Mouse (Mus musculus) intestine, embryonic 16.5 days (tissue): Measurements from ENCODE around the gene Ndufv2. TPM values are rescaled to one million over a fixed set of nuclear protein-coding genes. Genes with fewer than 3 reads are reported as not detected.

Source experiments
- ATAC-seq: fragments of 200-750 bp; cut with Nextera tagmentation; 2 replicates; pipeline ENCODE4 v1.8.0; 2017; ENCODE audit warnings: moderate TSS enrichment, moderate library complexity
- H3K27ac ChIP-seq: fragments of 300-500 bp; sonication (generic); 2 replicates; pipeline ENCODE4 v1.5.1; 2014; ENCODE audit warnings: mild to moderate bottlenecking, low read length
- H3K27me3 ChIP-seq: fragments of 300-500 bp; sonication (generic); replicated peaks from 2 replicates; pipeline ENCODE4 v1.6.1; 2014; ENCODE audit warnings: low read length, control low read depth, mixed read lengths; ENCODE audit not compliant: control insufficient read depth, insufficient read depth
- H3K36me3 ChIP-seq: fragments of 300-500 bp; sonication (generic); 2 replicates; pipeline ENCODE4 v1.6.1; 2014; ENCODE audit warnings: low read length, control low read depth; ENCODE audit not compliant: control insufficient read depth, insufficient read depth
- H3K4me1 ChIP-seq: fragments of 300-500 bp; sonication (generic); 2 replicates; pipeline ENCODE4 v1.6.1; 2014; ENCODE audit warnings: low read length, control low read depth, mixed read lengths; ENCODE audit not compliant: control insufficient read depth, insufficient read depth
- H3K4me2 ChIP-seq: fragments of 300-500 bp; sonication (generic); 2 replicates; pipeline ENCODE4 v1.6.1; 2014; ENCODE audit warnings: low read depth, low read length, control low read depth
- H3K4me3 ChIP-seq: fragments of 300-500 bp; sonication (generic); 2 replicates; pipeline ENCODE4 v1.5.1; 2014; ENCODE audit warnings: mild to moderate bottlenecking, low read length
- H3K9ac ChIP-seq: fragments of 300-500 bp; sonication (generic); 2 replicates; pipeline ENCODE4 v1.6.1; 2014; ENCODE audit warnings: low read depth, low read length
- H3K9me3 ChIP-seq: fragments of 300-500 bp; sonication (generic); 2 replicates; pipeline ENCODE4 v1.6.1; 2016; ENCODE audit warnings: low read length, control low read depth; ENCODE audit not compliant: control insufficient read depth
- WGBS: fragments of 180-500 bp; shearing (Covaris S2); extraction: QIAGEN DNeasy Blood & Tissue Kit; methylation state at CpG from one replicate; pipeline ENCODE4 v1.1.7; 2014; 5-methylcytosine and 5-hydroxymethylcytosine counted together
- polyA plus RNA-seq: library from polyadenylated mRNA; unstranded; fragments of >200 nt; fragmentation: Nextera tagmentation; extraction: Ambion mirVana; gene quantifications from 2 replicates; pipeline ENCODE4 v1.2.1, GENCODE M21; 2015

Gene Ndufv2
- polyA plus RNA-seq, 1 experiment from 2014 or later, result 463 TPM

- H3K36me3 ChIP-seq, result no peaks in the 10 kb centered on the region; the same call in 1 of the 2 replicates
- H3K4me3 ChIP-seq, result no peak overlapping the region
- no peaks in the 10 kb centered on the region for H3K9me3 ChIP-seq
- no peak overlapping the region for H3K27ac ChIP-seq
- no peaks in the 10 kb centered on the region for H3K4me1 ChIP-seq
- H3K4me2 ChIP-seq, result no peak overlapping the region
- ATAC-seq, result no peak
- H3K9ac ChIP-seq, result no peak overlapping the region
- 93% methylated on average over 2 of the region's 2 CpGs for WGBS
- H3K27me3 ChIP-seq, result no peaks in the 10 kb centered on the region
Measured at GRCm38 (mm10) chr17:66092065-66092464, 9.3 kb downstream of the Ndufv2 start.

- WGBS, result 79% methylated on average over 2 of the region's 2 CpGs
- no peaks in the 10 kb centered on the region for H3K9me3 ChIP-seq
- H3K4me1 ChIP-seq, result no peaks in the 10 kb centered on the region
- H3K36me3 ChIP-seq, result no peaks in the 10 kb centered on the region; the same call in 1 of the 2 replicates
- ATAC-seq, result no peak
- H3K27me3 ChIP-seq, result no peaks in the 10 kb centered on the region
- no peak overlapping the region for H3K4me2 ChIP-seq
- no peak overlapping the region for H3K4me3 ChIP-seq
- H3K9ac ChIP-seq, result no peak overlapping the region
- no peak overlapping the region for H3K27ac ChIP-seq
Measured at GRCm38 (mm10) chr17:66091392-66091791, 10.0 kb downstream of the Ndufv2 start.

GRCm38 (mm10) chr17:66090251-66090650, 11.1 kb downstream of the Ndufv2 start:
- ATAC-seq, result no peak
- Histone ChIP-seq H3K4me3 (no peak overlapping the region), H3K4me2 (no peak overlapping the region), H3K27ac (no peak overlapping the region), H3K27me3 (no peaks in the 10 kb centered on the region), H3K4me1 (no peaks in the 10 kb centered on the region), H3K9ac (no peak overlapping the region), H3K9me3 (no peaks in the 10 kb centered on the region), H3K36me3 (no peaks in the 10 kb centered on the region; the same call in 1 of the 2 replicates)

GRCm38 (mm10) chr17:66085038-66085437, 16.3 kb downstream of the Ndufv2 start:
- Histone ChIP-seq H3K36me3 (no peaks in the 10 kb centered on the region; the same call in 1 of the 2 replicates), H3K4me1 (no peaks in the 10 kb centered on the region), H3K27me3 (no peaks in the 10 kb centered on the region), H3K27ac (no peak overlapping the region), H3K9ac (no peak overlapping the region), H3K9me3 (no peaks in the 10 kb centered on the region), H3K4me3 (no peak overlapping the region), H3K4me2 (no peak overlapping the region)
- WGBS, result 87% methylated on average over 1 of the region's 1 CpGs
- ATAC-seq, result no peak

- no peak for ATAC-seq
- WGBS, result 63% methylated on average over 1 of the region's 1 CpGs
- Histone ChIP-seq H3K4me2 (no peak overlapping the region), H3K27me3 (no peaks in the 10 kb centered on the region), H3K4me3 (no peak overlapping the region), H3K36me3 (peaks cover 1% of the 10 kb centered on the region; the same call in 1 of the 2 replicates), H3K27ac (no peak overlapping the region), H3K9me3 (no peaks in the 10 kb centered on the region), H3K4me1 (no peaks in the 10 kb centered on the region), H3K9ac (no peak overlapping the region)
Measured at GRCm38 (mm10) chr17:66084486-66084885, 16.9 kb downstream of the Ndufv2 start.

- Histone ChIP-seq H3K4me3 (peak overlapping the region; percentile 96), H3K9ac (peak overlapping the region; percentile 81), H3K36me3 (peaks cover 4% of the 10 kb centered on the region; the same call in 1 of the 2 replicates), H3K4me1 (no peaks in the 10 kb centered on the region), H3K9me3 (no peaks in the 10 kb centered on the region), H3K4me2 (peak overlapping the region; percentile 84), H3K27me3 (no peaks in the 10 kb centered on the region), H3K27ac (peak overlapping the region; percentile 80)
- peak; percentile 72 for ATAC-seq
- WGBS, result under 1% methylated on average over 23 of the region's 23 CpGs
Measured at GRCm38 (mm10) chr17:66077437-66077850, 23.9 kb downstream of the Ndufv2 start.

GRCm38 (mm10) chr17:66076934-66077333, 24.4 kb downstream of the Ndufv2 start, which contains the start of gene Ankrd12:
Ankrd12 (minus strand) TSS chr17:66077089.
- peak within 1 kb of the TSS; percentile 84 for H3K4me2 ChIP-seq
- H3K27me3 ChIP-seq, result no peaks in the 10 kb centered on the region
- peaks cover 4% of the 10 kb centered on the region; the same call in 1 of the 2 replicates for H3K36me3 ChIP-seq
- H3K4me3 ChIP-seq, result peak within 1 kb of the TSS; percentile 96
- peak; percentile 99 for ATAC-seq
- H3K4me1 ChIP-seq, result no peaks in the 10 kb centered on the region
- H3K9me3 ChIP-seq, result no peaks in the 10 kb centered on the region
- H3K9ac ChIP-seq, result peak within 1 kb of the TSS; percentile 81
- peak within 1 kb of the TSS; percentile 90 for H3K27ac ChIP-seq
- WGBS, result 3% methylated on average over 52 of the region's 53 CpGs

- Histone ChIP-seq H3K4me1 (no peaks in the 10 kb centered on the region), H3K9ac (peak overlapping the region; percentile 81), H3K4me3 (peak overlapping the region; percentile 96), H3K27me3 (no peaks in the 10 kb centered on the region), H3K27ac (peak overlapping the region; percentile 90), H3K36me3 (peaks cover 4% of the 10 kb centered on the region; the same call in 1 of the 2 replicates), H3K4me2 (peak overlapping the region; percentile 81), H3K9me3 (no peaks in the 10 kb centered on the region)
- ATAC-seq, result peak; percentile 89
- WGBS, result under 1% methylated on average over 84 of the region's 95 CpGs
Measured at GRCm38 (mm10) chr17:66076174-66076927, 25.0 kb downstream of the Ndufv2 start.

GRCm38 (mm10) chr17:66075827-66076173, 25.6 kb downstream of the Ndufv2 start:
- WGBS, result 8% methylated on average over 12 of the region's 12 CpGs
- peaks cover 4% of the 10 kb centered on the region; the same call in 1 of the 2 replicates for H3K36me3 ChIP-seq
- no peaks in the 10 kb centered on the region for H3K9me3 ChIP-seq
- peak overlapping the region; percentile 96 for H3K4me3 ChIP-seq
- H3K4me1 ChIP-seq, result no peaks in the 10 kb centered on the region
- ATAC-seq, result no peak
- peak overlapping the region; percentile 81 for H3K9ac ChIP-seq
- H3K4me2 ChIP-seq, result peak overlapping the region; percentile 81
- H3K27ac ChIP-seq, result peak overlapping the region; percentile 90; the same call in 1 of the 2 replicates
- no peaks in the 10 kb centered on the region for H3K27me3 ChIP-seq
